Mouse (Mus musculus) spleen, adult 2 months (tissue): ENCODE measurements around the gene Pxmp4. TPM values are rescaled to one million over a fixed set of nuclear protein-coding genes. Genes with fewer than 3 reads are reported as not detected.

Experiments used
- DNase-seq, 2 experiments: peaks; one replicate each; pipeline versions ENCODE4 v3.0.0 to v3.0.0-alpha.2; 2012 to 2021; ENCODE audit warnings: low spot score in 2 of 2, low read depth in 1 of 2
- H3K27ac ChIP-seq: fragments of 200-500 bp; 2 replicates; pipeline ENCODE4 v1.5.1; 2012; ENCODE audit warnings: low read length, inconsistent platforms; ENCODE audit not compliant: insufficient read depth
- H3K27me3 ChIP-seq: fragments of 200-500 bp; 2 replicates; pipeline ENCODE4 v1.6.1; 2012; ENCODE audit warnings: mild to moderate bottlenecking, moderate library complexity, low read length, inconsistent platforms; ENCODE audit not compliant: control insufficient read depth, insufficient read depth
- H3K36me3 ChIP-seq: fragments of 200-500 bp; 2 replicates; pipeline ENCODE4 v1.6.1; 2012; ENCODE audit warnings: mild to moderate bottlenecking, low read length, inconsistent platforms; ENCODE audit not compliant: control insufficient read depth, insufficient read depth
- H3K4me1 ChIP-seq: fragments of 200-500 bp; 2 replicates; pipeline ENCODE4 v1.6.1; 2011; ENCODE audit warnings: inconsistent platforms; ENCODE audit not compliant: control insufficient read depth, insufficient read depth, insufficient read length
- H3K4me3 ChIP-seq: fragments of 200-500 bp; 2 replicates; pipeline ENCODE4 v1.5.1; 2011; ENCODE audit warnings: mild to moderate bottlenecking, inconsistent platforms; ENCODE audit not compliant: insufficient read depth, insufficient read length; ENCODE audit errors: extremely low read depth
- CTCF ChIP-seq: fragments of 200-500 bp; IDR thresholded peaks from 2 replicates; pipeline ENCODE4 v1.5.1; 2011; ENCODE audit warnings: mild to moderate bottlenecking, inconsistent platforms; ENCODE audit not compliant: insufficient read depth, insufficient read length, insufficient replicate concordance; ENCODE audit errors: extremely low read depth
- POLR2A ChIP-seq: fragments of 200-500 bp; IDR thresholded peaks from 2 replicates; pipeline ENCODE4 v1.6.1; 2011; ENCODE audit warnings: low read depth, low read length, inconsistent platforms
- WGBS: fragments of 180-500 bp; shearing (Covaris S2); methylation state at CpG from one replicate; pipeline ENCODE4 v1.1.7; 2018; 5-methylcytosine and 5-hydroxymethylcytosine counted together
- polyA plus RNA-seq: library from polyadenylated mRNA; depleted of rRNA; stranded (reverse); fragments of >200 nt; gene quantifications from 2 replicates; pipeline ENCODE4 v1.2.3, GENCODE M21; 2012

Pxmp4 gene
- polyA plus RNA-seq, 1 experiment, result 14.6 TPM

- Histone ChIP-seq H3K36me3 (no peaks in the 10 kb centered on the region), H3K4me3 (peak overlapping the region; percentile 29; the same call in 1 of the 2 replicates), H3K27me3 (no peaks in the 10 kb centered on the region), H3K27ac (no peak overlapping the region), H3K4me1 (peaks cover 14% of the 10 kb centered on the region; the same call in 1 of the 2 replicates)
- DNase-seq, result peak in 1 of 2 experiments; percentile 27
- 8% methylated on average over 48 of the region's 48 CpGs for WGBS
- TF ChIP-seq POLR2A, result no peak
- no peak for TF ChIP-seq CTCF
These were observed 54.2 kb downstream of the Pxmp4 start for GRCm38 (mm10) chr2:154549127-154549885.

GRCm38 (mm10) chr2:154548688-154549087 is 54.8 kb downstream of the Pxmp4 start:
- WGBS, result 71% methylated on average over 3 of the region's 3 CpGs

DNA sequence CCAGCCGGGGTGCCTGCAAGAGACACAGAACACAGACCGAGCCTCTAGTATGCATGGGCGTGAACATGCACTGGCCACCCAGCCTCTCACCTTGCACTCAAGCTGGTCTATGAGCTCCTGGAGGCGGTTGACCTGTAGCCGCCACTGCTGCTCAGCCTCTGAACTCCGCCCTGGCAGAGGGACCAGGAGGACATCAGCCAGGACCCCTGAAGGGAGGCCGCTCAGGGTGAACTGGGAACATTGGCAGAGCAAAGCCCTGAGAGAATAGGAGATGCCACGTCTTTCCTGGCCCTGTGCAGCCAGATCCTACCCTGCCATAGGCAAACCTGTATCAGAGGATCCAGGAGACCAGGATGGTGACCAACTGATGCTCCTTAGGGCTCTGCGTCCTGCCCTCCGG is 56.8 kb downstream of the Pxmp4 start, which contains the start of gene 1700003F12Rik:
TSS of gene 1700003F12Rik (plus strand) at position 375 of the 400 bp plus-strand sequence.
- TF ChIP-seq CTCF (no peak), POLR2A (no peak)
- Histone ChIP-seq H3K4me1 (peaks cover 5% of the 10 kb centered on the region; the same call in 1 of the 2 replicates), H3K27me3 (no peaks in the 10 kb centered on the region), H3K4me3 (no peak within 1 kb of the TSS), H3K36me3 (no peaks in the 10 kb centered on the region), H3K27ac (no peak within 1 kb of the TSS)
- DNase-seq, result no peak
- 90% methylated on average over 10 of the region's 10 CpGs for WGBS

More at GRCm38 (mm10) chr2:154548688-154549087, 54.8 kb downstream of the Pxmp4 start:
- Histone ChIP-seq H3K36me3 (no peaks in the 10 kb centered on the region), H3K27ac (no peak overlapping the region), H3K27me3 (no peaks in the 10 kb centered on the region), H3K4me1 (peaks cover 14% of the 10 kb centered on the region; the same call in 1 of the 2 replicates), H3K4me3 (no peak overlapping the region)
- DNase-seq, result no peak
- TF ChIP-seq CTCF, result no peak
- no peak for TF ChIP-seq POLR2A

- Histone ChIP-seq H3K4me3 (no peak overlapping the region), H3K27me3 (no peaks in the 10 kb centered on the region), H3K4me1 (no peaks in the 10 kb centered on the region), H3K27ac (no peak overlapping the region), H3K36me3 (no peaks in the 10 kb centered on the region)
- no peak for DNase-seq
- no peak for TF ChIP-seq CTCF
- no peak for TF ChIP-seq POLR2A
- WGBS, result 89% methylated on average over 9 of the region's 9 CpGs
These were observed 59.8 kb downstream of the Pxmp4 start for GRCm38 (mm10) chr2:154543567-154544347.

- Histone ChIP-seq H3K36me3 (0 out of 2 replicates have a peak, but pooled peaks cover 1% of the 10 kb centered on the region), H3K4me1 (no peaks in the 10 kb centered on the region), H3K4me3 (no peak overlapping the region), H3K27ac (no peak overlapping the region), H3K27me3 (no peaks in the 10 kb centered on the region)
- TF ChIP-seq CTCF (no peak), POLR2A (no peak)
- DNase-seq, result no peak
- 89% methylated on average over 2 of the region's 2 CpGs for WGBS
These were observed 61.9 kb downstream of the Pxmp4 start for GRCm38 (mm10) chr2:154541630-154542029.

DNA sequence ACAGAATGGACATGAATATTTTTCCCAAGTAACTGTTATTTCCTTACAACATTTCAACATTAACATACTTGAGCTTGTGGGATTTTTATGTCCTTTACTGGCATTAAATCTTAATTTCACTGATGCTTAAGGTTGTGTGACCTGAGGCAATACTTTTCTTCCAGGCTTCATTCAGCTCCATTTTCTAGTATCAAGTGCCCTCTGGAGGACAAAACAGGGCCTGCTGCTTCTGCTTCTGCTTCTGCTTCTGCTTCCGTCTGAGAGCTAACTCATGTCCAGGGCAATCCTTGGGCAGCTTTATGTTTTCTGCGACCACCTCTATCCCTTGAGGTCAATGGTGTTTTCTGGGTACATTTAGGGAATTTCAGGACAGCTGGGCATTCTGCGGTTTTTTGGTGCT is 63.8 kb downstream of the Pxmp4 start:
- H3K36me3 ChIP-seq, result peaks cover 5% of the 10 kb centered on the region; the same call in 1 of the 2 replicates
- H3K4me1 ChIP-seq, result no peaks in the 10 kb centered on the region
- no peak overlapping the region for H3K4me3 ChIP-seq
- DNase-seq, result peak in 1 of 2 experiments; percentile 23
- 69% methylated on average over 3 of the region's 3 CpGs for WGBS
- no peak for TF ChIP-seq POLR2A
- peak; percentile 42; the same call in 1 of the 2 replicates for TF ChIP-seq CTCF
- H3K27ac ChIP-seq, result no peak overlapping the region
- H3K27me3 ChIP-seq, result no peaks in the 10 kb centered on the region
